Mouse (Mus musculus): ENCODE data around the gene Hsp90ab1. TPM values are rescaled to one million over a fixed set of nuclear protein-coding genes. Genes with fewer than 3 reads are reported as not detected.

Gene Hsp90ab1
- total RNA-seq (2017) = 2,119 and 2,880 TPM in 2 replicates

DNA sequence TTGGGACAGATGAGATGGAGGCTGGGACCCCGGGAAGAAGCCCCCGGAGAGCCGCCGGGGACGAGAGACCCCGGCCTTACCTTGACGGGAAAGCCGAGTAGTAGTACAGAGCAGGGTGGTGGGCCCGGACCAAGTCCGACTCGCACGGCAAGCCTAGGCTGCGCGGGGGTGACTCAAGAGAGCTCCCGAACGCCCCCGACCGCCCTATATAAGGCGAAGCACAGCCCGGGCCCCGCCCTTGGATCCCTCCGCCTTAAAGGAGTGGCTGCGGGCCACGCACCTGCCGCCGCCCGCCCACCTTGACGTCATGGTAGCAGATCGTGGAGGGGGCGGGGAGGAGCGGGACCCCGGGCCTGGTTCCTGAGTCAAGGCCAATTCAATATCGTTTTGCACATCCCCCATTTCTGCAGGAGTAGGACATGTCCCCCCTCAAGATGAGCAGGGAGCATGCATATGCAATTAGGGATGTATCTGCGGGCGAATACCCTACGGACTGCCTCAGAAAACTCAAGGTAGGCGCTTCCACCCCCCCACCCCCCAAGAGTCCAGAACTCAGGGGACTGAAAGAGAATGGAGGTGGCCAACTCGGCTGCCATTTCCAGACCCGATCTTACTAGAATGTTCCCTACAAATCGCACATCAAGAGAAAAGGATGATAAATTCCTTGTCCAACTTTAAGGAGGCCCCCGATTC, at the start of gene Hsp90ab1:
Hsp90ab1 (minus strand) TSS at position 185 of the 693 bp plus-strand sequence.
- peak; percentile 58 to 68 for ATAC-seq (replicated peaks in 1 of 2; ENCODE audit: insufficient read depth in 1 of 2, low FRiP score in 2 of 2, low TSS enrichment in 1 of 2, low read depth in 1 of 2, poor library complexity in 2 of 2, severe bottlenecking in 2 of 2)

DNA sequence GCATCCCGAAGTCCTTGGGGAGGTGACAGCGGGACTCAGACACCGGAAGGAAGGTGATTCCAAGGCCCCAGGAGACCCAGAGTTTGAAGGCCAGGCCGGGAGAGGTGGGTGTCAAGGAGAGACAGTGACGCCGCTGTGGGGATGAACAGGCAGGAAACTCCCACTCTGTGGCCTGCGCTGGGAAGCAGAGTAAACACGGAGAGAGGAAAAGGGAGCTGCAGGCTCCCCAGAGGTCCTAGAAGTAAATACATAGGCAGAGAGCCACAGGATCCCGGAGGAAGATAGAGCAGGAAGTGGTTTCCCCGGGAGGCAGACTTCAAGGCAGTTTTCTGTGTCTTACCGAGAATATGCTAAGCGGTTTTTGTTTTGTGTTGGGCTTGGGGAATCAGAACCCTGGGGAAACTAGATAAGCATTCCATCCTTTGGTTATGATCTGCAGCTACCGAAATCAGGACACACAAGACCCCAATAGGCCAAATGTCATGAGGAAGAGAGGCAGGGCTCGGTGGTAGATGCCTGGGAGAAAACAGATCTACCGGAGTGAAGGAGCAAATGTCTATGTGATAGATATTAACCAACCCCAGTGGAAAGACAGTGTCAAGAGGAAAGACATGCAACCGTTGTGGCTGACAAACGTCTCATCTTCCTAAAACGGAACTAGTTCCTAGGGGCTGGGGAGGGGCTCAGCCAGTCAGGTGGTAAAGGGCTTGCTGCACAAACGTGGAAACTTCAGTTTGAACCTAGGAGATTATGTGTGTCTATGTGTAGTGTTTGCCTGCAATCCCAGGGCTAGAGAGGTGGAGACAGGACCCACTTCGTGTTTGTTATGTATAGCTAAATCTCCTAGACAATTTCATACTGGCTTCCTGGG, 46.5 kb upstream of the Hsp90ab1 start:
- ATAC-seq (replicated peaks in 1 of 2; ENCODE audit: insufficient read depth in 1 of 2, low FRiP score in 2 of 2, low TSS enrichment in 1 of 2, low read depth in 1 of 2, poor library complexity in 2 of 2, severe bottlenecking in 2 of 2) = peak; percentile 35 to 53; a peak in 1 of 4 replicates

DNA sequence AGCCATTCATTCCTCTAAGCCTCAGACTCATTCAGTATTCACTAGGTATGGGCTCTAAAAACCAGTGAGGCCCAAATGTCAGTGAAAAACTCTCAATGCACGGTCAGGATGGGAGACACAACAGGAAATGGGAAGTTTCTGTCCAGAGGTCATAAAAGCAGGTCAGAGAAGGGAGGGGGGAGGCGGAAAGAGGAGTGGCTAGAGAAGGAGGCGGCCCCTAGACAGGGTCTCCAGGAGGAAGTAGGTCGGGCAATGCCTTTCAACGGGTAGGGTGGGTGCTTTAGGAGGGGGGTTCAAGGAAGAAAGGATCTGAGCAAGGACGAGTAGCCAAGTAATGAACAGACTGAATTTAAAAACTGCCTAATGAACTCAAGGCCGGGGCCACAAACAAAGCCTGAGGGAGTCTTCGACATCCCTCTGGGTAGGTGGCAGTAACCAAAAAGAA, 45.9 kb upstream of the Hsp90ab1 start:
- ATAC-seq (replicated peaks in 1 of 2; ENCODE audit: insufficient read depth in 1 of 2, low FRiP score in 2 of 2, low TSS enrichment in 1 of 2, low read depth in 1 of 2, poor library complexity in 2 of 2, severe bottlenecking in 2 of 2) = peak in 1 of 2 experiments; percentile 39; a peak in 2 of 4 replicates

DNA sequence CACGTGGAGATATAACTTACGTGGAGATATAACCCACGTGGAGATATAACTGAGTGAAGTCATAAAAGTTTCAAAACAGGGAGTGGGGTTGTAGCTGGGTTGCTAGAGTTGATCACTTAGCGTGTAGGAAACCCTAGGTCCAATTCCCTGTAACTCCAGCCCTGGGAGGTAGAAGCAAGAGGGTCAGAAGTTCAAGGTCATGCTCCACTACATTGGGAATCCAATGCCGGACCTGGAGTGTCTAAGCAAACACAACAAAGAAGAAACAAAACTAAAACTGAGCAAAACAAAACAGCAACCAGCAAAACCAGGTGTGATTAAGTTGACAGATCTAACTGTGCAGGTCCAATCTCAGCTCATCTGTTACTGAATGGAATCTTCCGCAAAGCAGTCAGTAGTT, 44.6 kb upstream of the Hsp90ab1 start:
- no peak for ATAC-seq (replicated peaks in 1 of 2; ENCODE audit: insufficient read depth in 1 of 2, low FRiP score in 2 of 2, low TSS enrichment in 1 of 2, low read depth in 1 of 2, poor library complexity in 2 of 2, severe bottlenecking in 2 of 2)

DNA sequence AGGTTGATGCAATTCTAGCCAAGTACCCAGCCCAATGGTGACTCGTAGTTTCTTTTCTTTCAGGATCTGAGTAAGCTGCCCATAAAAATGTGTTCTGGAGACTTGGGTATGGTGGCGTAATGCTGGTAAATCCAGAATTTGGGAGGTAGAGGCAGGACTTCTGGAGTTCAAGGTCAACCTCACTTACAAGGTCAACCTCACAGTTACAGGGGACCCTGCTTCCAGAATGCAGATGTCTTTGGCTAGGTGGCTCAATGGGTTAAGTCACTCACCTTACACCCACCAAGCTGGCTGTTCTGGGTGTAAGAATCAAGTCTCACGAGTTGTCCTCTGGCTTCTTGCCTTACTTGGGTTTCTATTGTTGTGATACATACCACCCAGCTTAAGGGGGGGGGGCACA, 43.6 kb upstream of the Hsp90ab1 start:
- ATAC-seq (replicated peaks in 1 of 2; ENCODE audit: insufficient read depth in 1 of 2, low FRiP score in 2 of 2, low TSS enrichment in 1 of 2, low read depth in 1 of 2, poor library complexity in 2 of 2, severe bottlenecking in 2 of 2) = no peak

DNA sequence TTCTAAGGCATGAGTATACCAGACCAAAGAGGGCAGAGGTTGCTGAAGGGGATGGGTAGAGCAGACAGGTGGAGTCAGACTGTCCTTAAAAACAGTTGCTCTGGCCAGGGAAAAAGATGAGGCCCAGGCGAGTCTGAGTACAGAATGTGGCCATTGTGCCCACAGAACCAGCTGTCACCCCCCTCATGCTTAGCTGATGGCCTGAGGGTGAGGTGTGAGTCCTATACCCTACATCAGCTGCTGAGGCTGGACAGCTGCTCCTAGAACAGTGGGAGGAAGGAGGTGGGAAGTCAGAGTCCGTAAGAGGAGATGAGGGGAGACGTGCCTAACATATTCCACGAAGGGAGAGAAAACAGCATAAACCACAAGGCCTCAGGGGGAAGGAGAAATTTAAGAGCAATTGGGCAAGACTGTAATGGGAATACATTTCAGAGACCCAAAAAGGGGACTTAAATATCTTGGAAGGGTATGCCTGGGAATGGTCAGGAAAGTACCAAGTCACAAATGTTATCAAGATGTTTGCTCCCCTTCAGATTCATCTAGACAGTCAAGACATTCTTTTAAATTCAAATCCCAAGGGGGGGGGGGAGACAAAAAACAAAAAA, 43.1 kb upstream of the Hsp90ab1 start:
- ATAC-seq (replicated peaks in 1 of 2; ENCODE audit: insufficient read depth in 1 of 2, low FRiP score in 2 of 2, low TSS enrichment in 1 of 2, low read depth in 1 of 2, poor library complexity in 2 of 2, severe bottlenecking in 2 of 2) = no peak

DNA sequence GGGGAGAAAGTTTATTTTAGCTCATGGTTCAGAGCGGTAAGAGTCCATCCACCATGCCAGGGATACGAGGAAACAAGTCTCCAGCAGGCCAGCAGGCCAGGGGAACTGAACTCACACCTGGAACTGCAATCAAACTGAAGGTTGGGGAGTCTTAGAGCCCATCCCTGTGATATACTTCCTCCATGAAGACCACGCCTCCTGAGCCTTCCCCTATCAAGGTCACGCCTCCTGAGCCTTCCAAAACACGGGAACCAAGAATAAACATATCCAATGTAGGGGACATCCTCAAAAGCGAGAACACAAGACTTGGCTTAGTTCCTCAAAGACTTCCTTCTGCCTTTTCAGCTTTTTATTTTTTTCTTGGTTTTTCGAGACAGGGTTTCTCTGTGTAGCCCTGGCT, 39.9 kb upstream of the Hsp90ab1 start:
- ATAC-seq (replicated peaks in 1 of 2; ENCODE audit: insufficient read depth in 1 of 2, low FRiP score in 2 of 2, low TSS enrichment in 1 of 2, low read depth in 1 of 2, poor library complexity in 2 of 2, severe bottlenecking in 2 of 2) = peak; percentile 47 to 78; a peak in 3 of 4 replicates

DNA sequence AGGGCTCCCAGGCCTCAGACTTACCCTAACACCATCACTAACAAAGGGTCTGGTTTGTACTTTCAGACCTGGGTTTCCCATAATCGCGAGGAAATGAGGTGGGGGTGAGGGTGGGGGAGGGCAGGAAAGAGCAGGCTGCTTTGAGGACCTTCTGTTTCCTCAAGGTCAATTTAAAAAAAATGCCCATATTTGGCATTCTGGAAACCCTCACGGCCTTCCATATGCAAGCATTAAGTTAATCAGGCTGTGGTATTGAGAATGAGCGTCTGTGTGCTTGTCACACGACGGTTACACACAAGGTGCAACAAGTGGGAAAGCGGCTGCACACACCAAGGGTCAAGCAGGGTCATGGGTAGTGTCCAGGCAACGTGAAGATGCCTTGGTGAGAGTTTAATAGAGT, 38.9 kb upstream of the Hsp90ab1 start:
- ATAC-seq (replicated peaks in 1 of 2; ENCODE audit: insufficient read depth in 1 of 2, low FRiP score in 2 of 2, low TSS enrichment in 1 of 2, low read depth in 1 of 2, poor library complexity in 2 of 2, severe bottlenecking in 2 of 2) = no peak

DNA sequence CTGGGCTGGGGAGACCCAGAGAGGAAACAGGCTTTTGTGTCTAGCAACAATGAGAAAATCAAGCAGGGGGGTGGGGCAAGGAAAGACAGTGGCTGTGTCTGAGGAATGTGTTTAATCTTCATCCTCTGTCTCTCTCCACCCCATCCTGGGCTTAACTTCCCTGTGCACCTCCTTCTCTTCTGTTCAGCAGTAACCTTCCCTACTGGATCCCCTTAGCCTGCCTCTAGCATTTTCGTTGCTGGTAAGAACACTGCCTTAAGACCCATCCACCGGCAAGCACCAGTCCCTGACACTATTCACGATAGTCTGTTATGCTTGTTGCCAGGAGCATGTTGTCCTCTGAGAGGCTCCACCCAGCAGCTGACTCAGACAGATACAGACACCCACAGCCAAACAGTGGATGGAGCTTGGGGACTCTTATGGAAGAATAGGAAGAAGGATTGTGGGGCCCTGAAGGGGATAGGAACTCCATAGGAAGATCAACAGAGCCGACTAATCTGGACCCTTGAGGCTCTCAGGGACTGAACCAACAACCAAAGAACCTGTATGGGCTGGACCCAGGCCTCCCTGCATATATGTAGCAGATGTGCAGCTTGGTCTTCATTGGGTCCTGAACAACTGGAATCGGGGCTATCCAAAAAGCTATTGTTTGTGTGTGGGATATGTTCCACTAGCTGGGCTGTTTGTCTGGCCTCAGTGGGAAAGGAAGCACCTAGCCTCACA, 37.2 kb upstream of the Hsp90ab1 start:
- ATAC-seq (replicated peaks in 1 of 2; ENCODE audit: insufficient read depth in 1 of 2, low FRiP score in 2 of 2, low TSS enrichment in 1 of 2, low read depth in 1 of 2, poor library complexity in 2 of 2, severe bottlenecking in 2 of 2) = no peak

DNA sequence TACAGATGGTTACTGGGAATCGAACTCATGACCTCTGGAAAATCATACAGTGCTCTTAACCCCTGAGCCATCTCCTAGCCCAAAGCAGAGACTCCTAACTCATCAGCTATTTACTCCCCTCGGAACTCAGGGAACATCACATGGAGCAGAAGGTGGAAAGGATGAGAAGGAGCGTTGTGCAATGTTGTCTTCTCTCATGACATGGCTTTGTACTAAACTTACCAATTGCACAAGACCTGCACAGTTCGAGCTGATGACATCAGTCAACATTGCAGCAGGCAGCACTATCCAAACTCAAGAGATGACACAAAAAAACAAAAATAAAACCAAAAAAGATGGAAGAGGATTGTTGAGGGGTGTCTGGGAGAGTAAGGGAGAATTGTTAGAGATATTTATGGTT, 35.3 kb upstream of the Hsp90ab1 start:
- ATAC-seq (replicated peaks in 1 of 2; ENCODE audit: insufficient read depth in 1 of 2, low FRiP score in 2 of 2, low TSS enrichment in 1 of 2, low read depth in 1 of 2, poor library complexity in 2 of 2, severe bottlenecking in 2 of 2) = no peak

DNA sequence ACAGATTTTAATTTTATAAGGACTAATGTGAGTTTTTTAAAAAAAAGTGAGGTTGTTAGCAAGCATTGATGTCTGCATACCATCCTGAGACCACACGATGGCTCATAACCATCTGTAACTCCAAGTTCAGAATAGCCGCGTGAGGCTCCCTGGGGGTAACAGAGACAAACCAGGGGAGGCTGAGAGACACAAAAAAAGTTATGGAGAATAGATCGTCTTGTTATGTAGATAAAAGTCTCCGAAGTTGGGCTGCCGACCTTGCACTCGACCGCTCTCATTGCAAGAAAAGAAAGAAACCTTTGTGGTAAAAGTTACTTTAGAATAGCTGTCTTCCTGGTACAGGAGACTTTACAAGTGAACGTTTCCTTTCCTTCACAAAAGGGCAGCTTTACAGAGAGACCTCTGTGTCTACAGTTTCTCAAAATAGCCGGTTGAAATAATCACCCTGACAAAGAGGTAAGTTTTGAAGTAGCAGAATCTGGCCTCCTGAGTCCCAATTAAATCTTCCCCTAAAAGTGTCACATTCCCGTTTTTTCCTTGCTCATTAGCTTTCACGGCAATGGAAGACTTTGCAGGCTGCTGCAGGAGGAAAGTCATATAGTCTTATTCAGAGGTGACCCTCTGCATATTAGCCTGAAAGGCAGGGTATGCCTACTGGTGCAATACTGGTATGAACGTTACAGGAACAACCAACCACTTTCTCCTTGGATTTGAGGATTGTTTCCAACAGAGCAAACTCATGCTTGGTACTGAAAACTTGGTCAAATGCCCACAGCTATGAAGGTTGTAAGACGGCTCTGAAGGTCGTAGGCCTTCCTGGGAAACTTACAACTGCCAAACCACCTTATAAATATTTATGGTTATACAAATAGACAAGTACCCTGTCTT, 34.2 kb upstream of the Hsp90ab1 start:
- ATAC-seq (replicated peaks in 1 of 2; ENCODE audit: insufficient read depth in 1 of 2, low FRiP score in 2 of 2, low TSS enrichment in 1 of 2, low read depth in 1 of 2, poor library complexity in 2 of 2, severe bottlenecking in 2 of 2) = no peak

DNA sequence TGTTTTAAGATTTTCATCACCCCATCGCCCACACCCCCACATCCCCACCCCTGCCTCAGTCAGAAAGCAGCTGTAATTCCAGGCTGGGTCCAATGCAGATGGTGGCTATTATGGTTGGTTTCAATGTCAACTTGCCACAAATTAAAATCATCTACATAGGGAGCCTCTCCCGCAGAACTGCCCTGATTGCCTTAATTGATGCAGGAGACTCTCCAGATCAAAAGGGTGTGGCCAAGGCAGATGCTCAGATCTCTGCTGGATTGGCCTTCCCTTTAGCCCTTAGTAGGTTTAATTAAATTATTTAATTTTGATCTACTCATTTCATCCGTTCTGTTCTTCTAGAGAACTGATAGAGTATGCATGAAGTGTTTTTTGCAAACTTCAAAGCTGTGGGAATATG, 29.9 kb upstream of the Hsp90ab1 start:
- no peak for ATAC-seq (replicated peaks in 1 of 2; ENCODE audit: insufficient read depth in 1 of 2, low FRiP score in 2 of 2, low TSS enrichment in 1 of 2, low read depth in 1 of 2, poor library complexity in 2 of 2, severe bottlenecking in 2 of 2)

DNA sequence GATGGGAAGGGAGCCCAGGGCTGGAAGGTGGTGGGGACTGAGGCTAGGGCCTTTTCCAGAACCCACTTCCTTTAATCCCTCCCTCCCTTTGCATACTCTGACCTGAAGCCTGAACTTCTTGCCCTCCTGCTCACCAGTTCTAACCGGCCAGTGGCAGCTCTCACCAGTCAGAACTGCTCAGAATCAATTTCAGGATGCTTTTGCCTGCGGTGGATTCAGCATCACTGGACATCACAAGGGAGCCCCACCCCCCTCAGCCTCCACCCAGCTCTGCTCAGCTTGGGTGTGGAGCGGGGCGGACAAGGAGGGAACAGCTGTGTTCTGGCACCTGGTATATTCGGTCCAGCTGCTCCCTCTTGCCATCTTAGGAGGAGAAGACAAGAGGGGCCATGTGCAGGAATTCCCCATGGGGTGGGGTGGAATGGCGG, 28.8 kb upstream of the Hsp90ab1 start, which contains the start of gene Mymx:
Mymx (minus strand) TSS at position 226 of the 428 bp plus-strand sequence.
- no peak for ATAC-seq (replicated peaks in 1 of 2; ENCODE audit: insufficient read depth in 1 of 2, low FRiP score in 2 of 2, low TSS enrichment in 1 of 2, low read depth in 1 of 2, poor library complexity in 2 of 2, severe bottlenecking in 2 of 2)

DNA sequence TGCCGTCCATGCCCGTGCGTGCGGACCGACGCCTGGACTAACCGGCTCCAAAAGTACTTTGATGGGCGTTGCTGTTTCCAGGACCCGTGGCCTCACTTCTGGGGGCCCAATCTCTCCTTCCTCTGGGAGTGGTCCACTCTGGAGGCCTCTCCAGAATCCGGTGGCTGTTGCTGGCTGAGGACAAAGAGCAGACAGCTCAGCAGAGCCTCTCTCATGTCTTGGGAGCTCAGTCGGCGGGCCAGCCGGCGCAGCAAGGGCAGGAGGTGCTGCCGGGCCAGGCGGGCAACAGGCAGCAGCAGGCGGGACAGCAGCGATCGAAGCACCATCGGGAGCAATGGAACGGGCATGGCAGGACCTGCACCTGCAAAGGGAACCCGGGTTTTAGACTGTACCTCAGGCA, 28.3 kb upstream of the Hsp90ab1 start:
- ATAC-seq (replicated peaks in 1 of 2; ENCODE audit: insufficient read depth in 1 of 2, low FRiP score in 2 of 2, low TSS enrichment in 1 of 2, low read depth in 1 of 2, poor library complexity in 2 of 2, severe bottlenecking in 2 of 2) = no peak

DNA sequence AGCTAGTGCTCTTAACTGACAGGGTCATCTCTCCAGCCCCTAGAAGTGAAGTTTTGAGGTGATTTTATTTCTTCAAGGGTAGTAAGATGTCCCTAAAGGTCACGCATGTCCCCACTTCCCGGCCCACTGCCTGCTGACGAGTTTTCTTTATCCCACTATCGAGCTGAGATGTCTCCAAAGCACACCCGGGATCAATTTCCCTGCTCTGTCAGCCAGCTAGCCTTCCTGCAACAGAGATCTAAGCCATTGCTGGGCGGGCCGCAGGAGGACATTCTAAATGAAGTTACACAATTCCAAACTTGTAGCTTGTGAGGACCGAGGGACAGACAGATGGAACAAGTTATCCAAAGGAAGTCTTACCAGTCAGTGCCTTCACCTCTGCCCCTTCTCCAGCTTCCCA, 27.2 kb upstream of the Hsp90ab1 start:
- ATAC-seq (replicated peaks in 1 of 2; ENCODE audit: insufficient read depth in 1 of 2, low FRiP score in 2 of 2, low TSS enrichment in 1 of 2, low read depth in 1 of 2, poor library complexity in 2 of 2, severe bottlenecking in 2 of 2) = no peak

DNA sequence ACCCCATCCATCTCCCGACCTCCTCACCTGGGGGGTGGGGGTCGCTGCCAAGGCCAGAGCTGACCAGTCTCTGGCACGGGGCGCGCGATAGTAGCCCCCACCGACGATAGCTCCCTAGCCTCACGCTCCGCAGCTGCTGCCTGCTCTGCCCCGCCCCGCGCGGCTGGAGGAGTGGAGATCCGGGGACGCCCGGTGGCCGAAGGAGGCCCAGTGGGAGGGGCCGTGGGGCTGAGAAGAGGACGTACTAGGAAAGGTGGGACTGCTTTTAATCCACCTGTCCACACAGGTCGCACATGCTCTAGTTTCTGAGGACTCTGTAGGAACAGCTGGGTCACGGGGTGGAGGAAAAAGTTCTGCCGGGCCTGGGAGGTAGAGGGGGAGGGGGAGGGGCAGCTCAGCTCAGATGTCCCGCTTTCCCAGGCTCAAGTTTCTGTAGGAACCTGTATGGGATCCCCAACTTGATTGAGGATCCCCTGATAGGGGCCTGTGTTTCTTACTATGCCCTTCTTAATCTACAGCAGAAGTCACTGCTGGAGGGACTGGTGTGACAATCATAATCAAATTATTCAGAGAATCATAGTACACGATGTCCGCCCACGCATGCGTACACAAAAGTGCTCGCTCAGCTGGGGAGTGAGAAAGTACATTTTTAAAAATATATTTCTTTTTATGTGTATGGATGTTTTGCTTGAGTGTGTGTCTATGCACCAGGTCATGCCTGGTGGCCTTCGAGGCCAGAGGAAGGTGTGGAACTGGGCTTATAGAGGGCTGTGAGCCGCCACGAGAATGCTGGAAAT, 26.6 kb upstream of the Hsp90ab1 start, which contains the start of gene Slc29a1:
Slc29a1 (minus strand) TSS at position 161 of the 797 bp plus-strand sequence.
- no peak for ATAC-seq (replicated peaks in 1 of 2; ENCODE audit: insufficient read depth in 1 of 2, low FRiP score in 2 of 2, low TSS enrichment in 1 of 2, low read depth in 1 of 2, poor library complexity in 2 of 2, severe bottlenecking in 2 of 2)

Data from hematopoietic stem cell, adult 5-6 weeks (primary cell).